Mouse (Mus musculus): ENCODE results near the gene Spata7.

- no peak for TF ChIP-seq CTCF (IDR thresholded peaks at IDR 0.05)
- TF ChIP-seq EP300 (IDR thresholded peaks at IDR 0.05): no peak
These were observed 49.4 kb downstream of the Spata7 start for GRCm38 (mm10) chr12:98677336-98677735.
